Mouse (Mus musculus): ENCODE data around the gene Rab11fip3. TPM values are rescaled to one million over a fixed set of nuclear protein-coding genes. Genes with fewer than 3 reads are reported as not detected.

Rab11fip3 gene
- total and polyA plus RNA-seq, 3 experiments = 3.0 to 13.9 (median 9.3) TPM

DNA sequence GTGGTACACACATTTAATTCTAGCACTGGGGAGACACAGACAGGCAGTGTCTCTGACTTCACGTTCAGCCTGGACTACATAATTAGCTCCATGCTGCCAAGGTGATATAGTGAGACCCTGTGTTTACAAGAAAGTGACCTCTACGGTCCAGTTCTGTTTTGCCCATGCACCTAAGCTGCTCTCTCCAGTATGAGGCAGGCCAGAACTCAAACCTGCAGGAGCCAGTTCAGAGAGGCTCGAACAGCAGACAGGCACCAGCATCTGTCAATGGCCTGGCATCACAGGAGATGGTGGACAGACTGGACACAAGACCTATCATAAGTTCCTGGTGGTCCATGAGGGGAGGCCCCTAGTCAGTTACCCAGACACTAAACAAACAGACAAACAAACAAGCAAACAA lies 51.0 kb downstream of the Rab11fip3 start:
- H3K4me3 ChIP-seq (ENCODE audit: low read depth, low read length) = no peak overlapping the region
- no peaks in the 10 kb centered on the region for H3K9me3 ChIP-seq (replicated peaks)
- TF ChIP-seq TAL1 (conservative IDR thresholded peaks at IDR 0.05; ENCODE audit: low read depth, low read length) (no peak), POLR2AphosphoS5 (IDR thresholded peaks at IDR 0.05; ENCODE audit: insufficient replicate concordance, low read depth, low read length) (no peak), GATA1 (IDR thresholded peaks at IDR 0.05; ENCODE audit: borderline replicate concordance, low read length) (no peak), CTCF (IDR thresholded peaks at IDR 0.05; ENCODE audit: low read depth, low read length) (no peak), GATA2 (IDR thresholded peaks at IDR 0.05; ENCODE audit: borderline replicate concordance, low read depth, low read length) (no peak)
- H3K36me3 ChIP-seq (replicated peaks) = peaks cover 16% of the 10 kb centered on the region
- H3K27me3 ChIP-seq (ENCODE audit: insufficient read depth, low read length) = no peaks in the 10 kb centered on the region
- ATAC-seq (ENCODE audit: extremely low read depth, insufficient number of reproducible peaks, low FRiP score, poor library complexity, severe bottlenecking) = no peak
- no peak for DNase-seq (ENCODE audit: low spot score)
- H3K4me1 ChIP-seq (ENCODE audit: insufficient read depth, low read depth, low read length) = peaks cover 6% of the 10 kb centered on the region; the same call in 1 of the 2 replicates

DNA sequence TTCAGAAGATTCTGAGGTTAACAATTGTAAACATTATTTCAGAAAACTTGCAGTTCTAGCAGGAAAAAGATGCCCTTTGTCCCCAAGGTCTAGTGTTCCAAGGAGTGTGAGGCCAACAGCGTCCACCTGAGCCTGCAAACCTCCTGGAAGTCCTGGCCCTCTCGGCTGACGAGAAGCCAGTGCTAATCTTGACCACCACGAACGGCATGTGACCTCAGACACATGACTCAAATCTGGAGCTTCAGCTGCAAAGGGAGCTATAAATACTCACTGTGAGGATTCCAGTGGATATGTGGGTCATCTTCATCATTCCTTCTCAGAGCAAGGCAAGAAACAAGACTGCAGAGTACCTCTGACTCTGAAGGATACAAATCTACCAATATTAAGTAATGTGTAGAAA lies 51.4 kb downstream of the Rab11fip3 start:
- ATAC-seq (ENCODE audit: extremely low read depth, insufficient number of reproducible peaks, low FRiP score, poor library complexity, severe bottlenecking) (no peak), DNase-seq (ENCODE audit: low spot score) (no peak)
- peaks cover 18% of the 10 kb centered on the region for H3K36me3 ChIP-seq (replicated peaks)
- H3K4me1 ChIP-seq (ENCODE audit: insufficient read depth, low read depth, low read length) = peaks cover 6% of the 10 kb centered on the region; the same call in 1 of the 2 replicates
- no peak for TF ChIP-seq TAL1 (conservative IDR thresholded peaks at IDR 0.05; ENCODE audit: low read depth, low read length)
- no peak for TF ChIP-seq GATA1 (IDR thresholded peaks at IDR 0.05; ENCODE audit: borderline replicate concordance, low read length)
- TF ChIP-seq GATA2 (IDR thresholded peaks at IDR 0.05; ENCODE audit: borderline replicate concordance, low read depth, low read length) = no peak
- no peak for TF ChIP-seq CTCF (IDR thresholded peaks at IDR 0.05; ENCODE audit: low read depth, low read length)
- no peak for TF ChIP-seq POLR2AphosphoS5 (IDR thresholded peaks at IDR 0.05; ENCODE audit: insufficient replicate concordance, low read depth, low read length)
- H3K27me3 ChIP-seq (ENCODE audit: insufficient read depth, low read length) = no peaks in the 10 kb centered on the region
- no peak overlapping the region for H3K4me3 ChIP-seq (ENCODE audit: low read depth, low read length)
- H3K9me3 ChIP-seq (replicated peaks) = no peaks in the 10 kb centered on the region

DNA sequence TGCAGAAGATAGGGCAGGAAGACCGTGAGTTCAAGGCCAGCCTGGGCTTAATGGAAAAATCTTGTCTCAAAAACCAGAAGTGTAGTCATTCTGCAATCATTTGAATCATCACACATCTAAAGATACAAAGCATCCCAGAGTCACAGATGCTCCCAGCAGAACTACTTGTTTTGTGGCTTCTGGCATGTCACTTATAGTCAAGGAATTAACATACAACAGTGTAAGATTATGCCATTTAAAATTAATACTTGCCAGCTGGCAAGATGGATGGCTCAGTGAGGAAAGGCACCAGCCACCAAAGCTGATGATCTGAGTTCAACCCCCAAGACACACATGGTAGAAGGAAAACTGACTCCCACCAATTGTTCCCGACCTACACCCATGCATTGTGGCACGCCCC lies 52.3 kb downstream of the Rab11fip3 start:
- peaks cover 22% of the 10 kb centered on the region for H3K36me3 ChIP-seq (replicated peaks)
- H3K27me3 ChIP-seq (ENCODE audit: insufficient read depth, low read length) = no peaks in the 10 kb centered on the region
- TF ChIP-seq CTCF (IDR thresholded peaks at IDR 0.05; ENCODE audit: low read depth, low read length) (no peak), POLR2AphosphoS5 (IDR thresholded peaks at IDR 0.05; ENCODE audit: insufficient replicate concordance, low read depth, low read length) (no peak), GATA1 (IDR thresholded peaks at IDR 0.05; ENCODE audit: borderline replicate concordance, low read length) (no peak), GATA2 (IDR thresholded peaks at IDR 0.05; ENCODE audit: borderline replicate concordance, low read depth, low read length) (no peak), TAL1 (conservative IDR thresholded peaks at IDR 0.05; ENCODE audit: low read depth, low read length) (no peak)
- ATAC-seq (ENCODE audit: extremely low read depth, insufficient number of reproducible peaks, low FRiP score, poor library complexity, severe bottlenecking) (no peak), DNase-seq (ENCODE audit: low spot score) (no peak)
- H3K4me3 ChIP-seq (ENCODE audit: low read depth, low read length) = no peak overlapping the region
- no peaks in the 10 kb centered on the region for H3K9me3 ChIP-seq (replicated peaks)
- peaks cover 9% of the 10 kb centered on the region for H3K4me1 ChIP-seq (ENCODE audit: insufficient read depth, low read depth, low read length)

DNA sequence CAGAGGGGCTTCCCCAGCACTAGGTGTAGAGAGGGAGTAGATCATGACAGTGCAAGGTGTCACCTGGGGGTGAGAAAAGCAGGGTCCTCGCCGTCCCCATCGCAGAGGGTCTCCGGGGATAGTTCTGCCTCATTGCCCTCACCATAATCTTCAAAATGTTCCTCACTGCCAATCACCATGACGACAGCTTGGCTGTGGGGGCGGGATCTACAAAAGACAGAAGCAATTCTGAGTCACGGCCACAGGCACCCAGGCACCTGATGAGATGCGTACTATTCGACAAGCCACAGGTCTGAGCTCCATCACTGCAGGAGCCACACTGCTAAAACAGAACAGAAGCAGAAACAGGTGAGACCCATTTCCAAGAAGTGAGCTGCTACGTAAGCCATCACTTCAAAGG lies 55.6 kb downstream of the Rab11fip3 start:
- TF ChIP-seq TAL1 (conservative IDR thresholded peaks at IDR 0.05; ENCODE audit: low read depth, low read length) (no peak), GATA2 (IDR thresholded peaks at IDR 0.05; ENCODE audit: borderline replicate concordance, low read depth, low read length) (no peak), GATA1 (IDR thresholded peaks at IDR 0.05; ENCODE audit: borderline replicate concordance, low read length) (no peak), POLR2AphosphoS5 (IDR thresholded peaks at IDR 0.05; ENCODE audit: insufficient replicate concordance, low read depth, low read length) (no peak), CTCF (IDR thresholded peaks at IDR 0.05; ENCODE audit: low read depth, low read length) (no peak)
- Histone ChIP-seq H3K9me3 (replicated peaks) (no peaks in the 10 kb centered on the region), H3K27me3 (ENCODE audit: insufficient read depth, low read length) (no peaks in the 10 kb centered on the region), H3K4me3 (ENCODE audit: low read depth, low read length) (no peak overlapping the region), H3K4me1 (ENCODE audit: insufficient read depth, low read depth, low read length) (peaks cover 26% of the 10 kb centered on the region), H3K36me3 (replicated peaks) (peaks cover 27% of the 10 kb centered on the region)
- no peak for DNase-seq (ENCODE audit: low spot score)
- ATAC-seq (ENCODE audit: extremely low read depth, insufficient number of reproducible peaks, low FRiP score, poor library complexity, severe bottlenecking) = no peak

DNA sequence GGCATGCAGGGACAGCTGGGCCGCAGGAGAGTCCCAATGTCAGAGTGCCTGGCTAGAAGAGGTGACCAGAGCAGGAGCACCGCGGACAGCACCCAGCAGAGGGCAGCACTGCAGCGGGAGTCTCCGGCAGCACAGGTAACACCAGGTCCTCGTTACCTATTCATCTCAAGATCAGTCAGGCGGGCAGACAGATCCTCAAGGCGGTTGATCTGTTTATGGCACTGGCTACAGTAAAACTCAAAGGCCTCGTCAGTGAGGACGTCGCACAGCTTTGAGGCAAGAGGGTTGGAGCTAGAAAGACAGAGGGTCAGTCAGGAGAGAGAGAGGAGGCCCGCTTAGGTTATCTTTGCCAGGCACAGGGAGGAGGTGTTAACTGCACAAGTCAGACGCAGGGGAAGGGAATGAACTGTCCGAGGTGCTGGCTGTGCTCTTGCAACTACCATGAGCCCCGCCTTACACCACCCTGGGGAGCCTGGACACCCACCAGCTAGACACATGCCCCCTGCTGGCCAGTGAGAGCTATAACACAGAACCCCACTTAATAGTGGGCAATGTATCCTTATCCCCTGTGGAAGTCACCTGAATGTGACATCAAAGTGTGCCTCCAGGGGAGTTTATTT lies 57.4 kb downstream of the Rab11fip3 start:
- H3K4me1 ChIP-seq (ENCODE audit: insufficient read depth, low read depth, low read length) = peaks cover 28% of the 10 kb centered on the region

DNA sequence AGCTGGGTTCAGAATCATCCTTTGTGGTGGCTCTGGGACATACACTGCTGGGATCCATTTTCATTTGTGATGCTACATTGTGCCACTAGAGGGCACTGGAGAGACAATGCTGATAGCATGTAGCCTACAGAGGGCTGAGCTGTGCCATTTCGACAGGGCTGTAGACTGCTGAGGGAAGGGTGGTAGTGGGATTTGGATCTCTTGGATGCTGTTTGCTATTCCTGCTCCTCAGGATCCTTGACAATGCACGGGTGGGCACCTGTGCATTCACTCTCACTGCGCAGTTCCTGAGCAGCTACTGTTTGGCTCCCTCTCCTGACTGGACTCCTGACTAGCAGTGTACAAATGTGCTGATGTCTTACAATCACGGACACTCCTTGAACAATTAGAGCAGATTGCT lies 59.8 kb downstream of the Rab11fip3 start:
- TF ChIP-seq CTCF (IDR thresholded peaks at IDR 0.05; ENCODE audit: low read depth, low read length) (peak; percentile 97), GATA1 (IDR thresholded peaks at IDR 0.05; ENCODE audit: borderline replicate concordance, low read length) (no peak)
- peaks cover 52% of the 10 kb centered on the region for H3K4me1 ChIP-seq (ENCODE audit: insufficient read depth, low read depth, low read length)
- peaks cover 31% of the 10 kb centered on the region for H3K36me3 ChIP-seq (replicated peaks)
- no peaks in the 10 kb centered on the region for H3K9me3 ChIP-seq (replicated peaks)
- no peak for ATAC-seq (ENCODE audit: extremely low read depth, insufficient number of reproducible peaks, low FRiP score, poor library complexity, severe bottlenecking)
- H3K4me3 ChIP-seq (ENCODE audit: low read depth, low read length) = no peak overlapping the region
- DNase-seq (ENCODE audit: low spot score) = peak; percentile 57
- no peaks in the 10 kb centered on the region for H3K27me3 ChIP-seq (ENCODE audit: insufficient read depth, low read length)

More for the DNA sequence above, 57.4 kb downstream of the Rab11fip3 start:
- H3K9me3 ChIP-seq (replicated peaks) = no peaks in the 10 kb centered on the region
- ATAC-seq (ENCODE audit: extremely low read depth, insufficient number of reproducible peaks, low FRiP score, poor library complexity, severe bottlenecking) (peak; percentile 71), DNase-seq (ENCODE audit: low spot score) (peak; percentile 91)
- TF ChIP-seq GATA2 (IDR thresholded peaks at IDR 0.05; ENCODE audit: borderline replicate concordance, low read depth, low read length) (no peak), POLR2AphosphoS5 (IDR thresholded peaks at IDR 0.05; ENCODE audit: insufficient replicate concordance, low read depth, low read length) (no peak), CTCF (IDR thresholded peaks at IDR 0.05; ENCODE audit: low read depth, low read length) (peak; percentile 71), TAL1 (conservative IDR thresholded peaks at IDR 0.05; ENCODE audit: low read depth, low read length) (peak; percentile 18; the same call in 1 of the 2 replicates), GATA1 (IDR thresholded peaks at IDR 0.05; ENCODE audit: borderline replicate concordance, low read length) (no peak)
- peaks cover 28% of the 10 kb centered on the region for H3K36me3 ChIP-seq (replicated peaks)
- peak overlapping the region; percentile 61; the same call in 1 of the 2 replicates for H3K4me3 ChIP-seq (ENCODE audit: low read depth, low read length)
- no peaks in the 10 kb centered on the region for H3K27me3 ChIP-seq (ENCODE audit: insufficient read depth, low read length)
